Mouse (Mus musculus): ENCODE results near the gene Nt5e. TPM values are rescaled to one million over a fixed set of nuclear protein-coding genes. Genes with fewer than 3 reads are reported as not detected.

Gene Nt5e
- polyA plus RNA-seq, 1 experiment, result 3.8 TPM

DNA sequence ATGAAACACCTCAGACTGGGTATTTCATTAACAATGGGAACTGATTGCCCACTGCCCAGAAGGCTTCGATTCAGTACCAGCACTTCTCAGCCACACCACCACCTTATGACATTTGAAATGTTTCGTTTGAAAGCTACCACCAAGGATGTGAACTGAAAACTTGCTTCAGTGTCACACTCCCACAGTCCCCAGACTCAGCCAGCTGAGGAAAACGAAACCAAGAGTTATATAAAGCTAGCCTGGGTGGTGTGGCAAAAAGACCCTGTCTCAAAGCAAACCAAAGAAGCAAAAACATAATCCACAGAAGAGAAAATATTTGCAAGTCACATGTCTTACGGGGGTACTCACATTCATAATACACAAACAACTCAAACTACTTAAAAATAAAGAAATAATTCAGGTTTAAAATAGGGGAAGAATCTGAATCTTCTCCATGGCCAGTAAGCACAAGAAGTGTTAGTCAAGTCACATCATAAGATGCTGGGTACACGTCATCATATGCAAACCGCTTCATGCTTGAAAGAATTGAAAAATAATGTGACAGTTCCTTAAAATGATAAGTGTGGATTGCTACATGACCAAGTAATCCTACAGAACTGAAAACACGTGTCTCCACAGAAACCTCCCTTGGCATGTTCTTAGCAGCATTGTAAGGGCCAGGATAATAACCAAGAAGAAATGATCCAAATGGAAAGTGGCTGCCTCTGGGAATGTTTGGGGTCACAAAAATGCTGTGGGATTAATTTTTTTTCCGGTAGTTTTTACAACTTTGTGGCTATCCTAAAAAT, 28.9 kb upstream of the Nt5e start:
- Histone ChIP-seq H3K27ac (ENCODE audit: insufficient read depth, low read length) (no peak overlapping the region), H3K27me3 (ENCODE audit: control insufficient read depth, insufficient read depth, low read length) (no peaks in the 10 kb centered on the region), H3K4me1 (ENCODE audit: control insufficient read depth, insufficient read depth, low read length) (no peaks in the 10 kb centered on the region), H3K4me3 (replicated peaks; ENCODE audit: insufficient read depth, low read depth, low read length) (no peak overlapping the region)
- TF ChIP-seq CTCF (IDR thresholded peaks at IDR 0.05; ENCODE audit: borderline replicate concordance, insufficient read depth, low read depth, low read length), result no peak
- TF ChIP-seq POLR2A (IDR thresholded peaks at IDR 0.05; ENCODE audit: borderline replicate concordance, insufficient read depth, low read length), result no peak
- no peak for DNase-seq
- 90% methylated on average over 8 of the region's 8 CpGs for whole genome bisulfite sequencing

DNA sequence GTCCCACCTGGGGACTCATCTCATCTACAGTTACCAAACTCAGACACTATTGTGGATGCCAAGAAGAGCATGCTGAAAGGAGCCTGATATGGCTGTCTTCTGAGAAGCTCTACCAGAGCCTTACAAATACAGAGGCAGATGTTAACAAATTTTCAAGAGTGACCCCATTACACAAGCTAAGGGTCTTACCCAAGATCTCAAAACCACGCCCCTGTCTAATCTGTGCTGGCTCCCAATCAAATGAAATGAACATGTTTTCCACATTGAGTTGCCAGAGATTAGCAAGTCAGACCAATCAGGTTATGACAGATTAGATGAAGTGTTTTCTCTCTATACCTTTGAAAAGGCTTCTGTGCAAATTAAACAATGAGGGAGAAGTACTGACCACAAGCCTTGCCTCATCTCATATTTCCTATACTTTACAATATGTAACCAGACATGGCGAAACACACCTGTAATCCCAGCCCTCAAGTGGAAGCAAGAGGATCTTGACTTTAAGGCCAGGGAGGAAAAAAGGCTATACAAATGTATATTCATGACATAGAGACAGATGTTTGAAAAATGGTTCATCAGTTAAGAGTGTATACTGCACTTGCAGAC, 19.9 kb upstream of the Nt5e start:
- DNase-seq, result no peak
- H3K27me3 ChIP-seq (ENCODE audit: control insufficient read depth, insufficient read depth, low read length), result no peaks in the 10 kb centered on the region
- no peak overlapping the region for H3K4me3 ChIP-seq (replicated peaks; ENCODE audit: insufficient read depth, low read depth, low read length)
- no peak overlapping the region for H3K27ac ChIP-seq (ENCODE audit: insufficient read depth, low read length)
- H3K4me1 ChIP-seq (ENCODE audit: control insufficient read depth, insufficient read depth, low read length), result no peaks in the 10 kb centered on the region
- 93% methylated on average over 2 of the region's 2 CpGs for WGBS
- TF ChIP-seq POLR2A (IDR thresholded peaks at IDR 0.05; ENCODE audit: borderline replicate concordance, insufficient read depth, low read length), result no peak
- no peak for TF ChIP-seq CTCF (IDR thresholded peaks at IDR 0.05; ENCODE audit: borderline replicate concordance, insufficient read depth, low read depth, low read length)

DNA sequence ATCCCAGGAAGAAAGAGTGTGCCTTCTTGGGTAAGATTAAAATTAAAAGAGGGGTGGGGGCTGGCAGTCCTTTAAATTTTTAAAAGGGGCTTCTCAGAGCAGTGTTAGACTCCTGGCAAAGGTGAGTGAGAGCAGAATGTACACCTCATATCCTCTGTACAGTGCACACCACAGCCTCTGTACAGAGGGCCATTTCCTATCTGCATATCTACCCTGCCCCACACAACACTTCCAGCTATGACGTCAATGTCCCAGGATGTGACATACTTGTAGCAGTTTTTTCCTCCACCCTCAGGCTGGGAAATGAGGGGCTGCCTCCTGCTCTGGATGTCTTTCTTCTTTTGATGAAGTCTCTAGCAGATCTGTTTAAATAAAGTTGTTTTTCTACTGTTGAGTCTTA, 17.9 kb upstream of the Nt5e start:
- Histone ChIP-seq H3K4me1 (ENCODE audit: control insufficient read depth, insufficient read depth, low read length) (no peaks in the 10 kb centered on the region), H3K4me3 (replicated peaks; ENCODE audit: insufficient read depth, low read depth, low read length) (no peak overlapping the region), H3K27me3 (ENCODE audit: control insufficient read depth, insufficient read depth, low read length) (no peaks in the 10 kb centered on the region), H3K27ac (ENCODE audit: insufficient read depth, low read length) (no peak overlapping the region)
- 87% methylated on average over 1 of the region's 1 CpGs for WGBS
- TF ChIP-seq POLR2A (IDR thresholded peaks at IDR 0.05; ENCODE audit: borderline replicate concordance, insufficient read depth, low read length), result no peak
- no peak for TF ChIP-seq CTCF (IDR thresholded peaks at IDR 0.05; ENCODE audit: borderline replicate concordance, insufficient read depth, low read depth, low read length)
- DNase-seq, result no peak

DNA sequence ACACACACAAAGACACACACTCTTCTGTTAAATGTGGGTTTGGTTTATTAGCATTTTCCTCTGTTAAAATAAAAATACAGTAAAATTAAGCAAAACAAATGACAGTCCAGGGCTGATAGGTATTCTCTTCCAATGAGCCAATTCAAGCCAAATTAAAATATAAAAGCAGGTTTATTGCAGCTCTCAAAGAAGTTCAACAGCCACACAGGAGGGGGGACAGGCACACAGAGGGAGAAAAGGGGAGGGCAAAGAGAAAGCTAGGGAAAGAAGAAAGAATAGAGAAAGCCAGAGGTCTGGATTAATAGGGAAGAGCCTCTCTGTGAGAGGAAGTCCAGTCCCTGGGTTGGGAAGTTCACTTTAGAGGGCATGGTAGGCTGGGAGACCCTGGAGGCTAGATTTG, 7.8 kb upstream of the Nt5e start:
- Histone ChIP-seq H3K4me1 (ENCODE audit: control insufficient read depth, insufficient read depth, low read length) (no peaks in the 10 kb centered on the region), H3K27me3 (ENCODE audit: control insufficient read depth, insufficient read depth, low read length) (no peaks in the 10 kb centered on the region; the same call in 1 of the 2 replicates), H3K27ac (ENCODE audit: insufficient read depth, low read length) (no peak overlapping the region), H3K4me3 (replicated peaks; ENCODE audit: insufficient read depth, low read depth, low read length) (no peak overlapping the region)
- no peak for DNase-seq
- TF ChIP-seq CTCF (IDR thresholded peaks at IDR 0.05; ENCODE audit: borderline replicate concordance, insufficient read depth, low read depth, low read length) (no peak), POLR2A (IDR thresholded peaks at IDR 0.05; ENCODE audit: borderline replicate concordance, insufficient read depth, low read length) (no peak)

DNA sequence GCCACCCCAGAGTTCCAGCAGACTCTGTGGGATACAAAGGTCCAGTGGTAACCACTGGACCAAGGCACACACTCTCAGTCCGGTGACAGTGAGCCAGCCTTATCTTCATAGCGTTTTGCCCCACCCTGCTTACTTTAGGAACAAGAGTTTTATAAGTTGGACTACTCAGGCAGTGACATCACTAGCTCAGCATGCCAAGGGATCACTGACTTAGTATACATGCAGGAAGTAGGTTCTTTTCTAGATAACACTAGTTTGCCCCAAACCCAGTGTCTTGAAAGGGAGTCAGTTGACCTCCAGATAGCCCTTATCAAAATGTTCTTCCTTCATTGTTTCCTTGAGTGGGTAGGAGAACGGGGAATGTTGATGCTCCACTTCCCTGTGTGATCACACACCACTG, 2.4 kb upstream of the Nt5e start:
- H3K4me1 ChIP-seq (ENCODE audit: control insufficient read depth, insufficient read depth, low read length), result no peaks in the 10 kb centered on the region
- TF ChIP-seq CTCF (IDR thresholded peaks at IDR 0.05; ENCODE audit: borderline replicate concordance, insufficient read depth, low read depth, low read length), result no peak
- DNase-seq, result no peak
- no peaks in the 10 kb centered on the region; the same call in 1 of the 2 replicates for H3K27me3 ChIP-seq (ENCODE audit: control insufficient read depth, insufficient read depth, low read length)
- WGBS, result 94% methylated on average over 3 of the region's 3 CpGs
- no peak overlapping the region for H3K4me3 ChIP-seq (replicated peaks; ENCODE audit: insufficient read depth, low read depth, low read length)
- no peak overlapping the region for H3K27ac ChIP-seq (ENCODE audit: insufficient read depth, low read length)

DNA sequence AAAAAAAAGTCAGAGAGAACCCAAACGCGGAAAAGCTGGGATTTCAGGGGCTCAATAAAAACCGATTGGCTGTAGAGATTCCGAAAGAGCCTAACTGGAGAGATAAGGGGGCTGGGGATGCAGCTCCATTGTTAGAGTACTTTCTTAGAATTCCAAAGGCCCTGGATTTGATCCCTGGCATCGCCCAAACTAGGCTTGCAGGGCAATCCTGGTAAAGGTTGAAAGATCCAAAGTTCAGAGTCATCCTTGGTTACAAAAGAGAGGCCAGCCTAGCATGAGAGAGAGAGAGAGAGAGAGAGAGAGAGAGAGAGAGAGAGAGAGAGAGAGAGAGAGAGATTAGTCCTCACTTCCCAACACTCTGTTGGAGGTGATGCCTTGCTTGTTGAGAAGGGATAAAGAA, 1.7 kb downstream of the Nt5e start:
- no peaks in the 10 kb centered on the region for H3K27me3 ChIP-seq (ENCODE audit: control insufficient read depth, insufficient read depth, low read length)
- H3K4me1 ChIP-seq (ENCODE audit: control insufficient read depth, insufficient read depth, low read length), result no peaks in the 10 kb centered on the region
- H3K27ac ChIP-seq (ENCODE audit: insufficient read depth, low read length), result no peak overlapping the region
- no peak overlapping the region for H3K4me3 ChIP-seq (replicated peaks; ENCODE audit: insufficient read depth, low read depth, low read length)
- no peak for TF ChIP-seq POLR2A (IDR thresholded peaks at IDR 0.05; ENCODE audit: borderline replicate concordance, insufficient read depth, low read length)
- no peak for TF ChIP-seq CTCF (IDR thresholded peaks at IDR 0.05; ENCODE audit: borderline replicate concordance, insufficient read depth, low read depth, low read length)
- WGBS, result 79% methylated on average over 5 of the region's 5 CpGs
- no peak for DNase-seq

DNA sequence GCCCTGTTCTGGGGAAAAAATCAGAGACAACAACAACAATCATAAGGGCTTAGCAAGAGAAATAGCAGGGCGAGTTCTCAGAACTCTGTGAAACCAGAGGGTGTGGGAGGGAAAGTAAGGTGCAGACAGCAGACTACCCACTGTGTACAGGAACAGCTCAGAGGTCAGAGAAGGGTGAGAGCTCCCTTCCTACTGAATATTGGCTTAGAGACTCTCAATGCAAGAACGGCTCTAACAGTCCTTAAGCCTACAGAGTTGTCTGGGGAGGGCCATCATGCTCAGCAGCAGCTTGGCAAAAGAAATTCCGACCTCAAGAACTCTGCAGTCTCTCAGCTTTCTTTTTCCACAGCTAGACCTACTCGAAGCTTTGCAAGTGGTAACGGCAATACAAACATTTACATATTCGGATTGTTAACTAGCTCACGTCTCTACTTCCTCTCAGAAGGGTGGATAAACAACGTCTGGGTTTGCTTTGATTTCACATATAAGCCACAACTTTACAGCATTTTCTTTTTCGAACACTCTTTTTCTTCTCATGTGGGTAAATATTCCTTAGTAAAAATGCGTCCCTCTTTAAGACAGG, 2.3 kb downstream of the Nt5e start:
- Histone ChIP-seq H3K4me3 (replicated peaks; ENCODE audit: insufficient read depth, low read depth, low read length) (no peak overlapping the region), H3K27me3 (ENCODE audit: control insufficient read depth, insufficient read depth, low read length) (no peaks in the 10 kb centered on the region), H3K27ac (ENCODE audit: insufficient read depth, low read length) (no peak overlapping the region), H3K4me1 (ENCODE audit: control insufficient read depth, insufficient read depth, low read length) (no peaks in the 10 kb centered on the region)
- 88% methylated on average over 10 of the region's 10 CpGs for WGBS
- TF ChIP-seq POLR2A (IDR thresholded peaks at IDR 0.05; ENCODE audit: borderline replicate concordance, insufficient read depth, low read length) (no peak), CTCF (IDR thresholded peaks at IDR 0.05; ENCODE audit: borderline replicate concordance, insufficient read depth, low read depth, low read length) (no peak)
- no peak for DNase-seq

DNA sequence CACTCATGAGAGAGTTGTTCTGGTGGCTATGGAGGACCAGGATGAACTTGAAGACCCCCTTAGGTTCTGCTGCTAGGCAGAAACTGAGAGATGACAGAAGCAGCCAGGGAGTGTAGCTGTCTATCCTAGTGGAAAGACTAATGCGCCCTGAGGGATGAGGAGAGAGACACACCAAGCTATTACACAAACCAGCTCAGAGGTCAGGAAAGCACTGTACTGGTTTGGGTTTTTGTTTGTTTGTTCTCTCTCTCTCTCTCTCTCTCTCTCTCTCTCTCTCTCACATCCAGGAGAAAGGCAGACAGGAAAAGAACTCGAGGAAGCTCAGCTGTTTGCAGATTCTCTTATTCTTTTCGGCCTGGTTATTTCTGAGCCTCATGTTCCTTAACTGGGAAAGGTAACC, 3.3 kb downstream of the Nt5e start:
- TF ChIP-seq CTCF (IDR thresholded peaks at IDR 0.05; ENCODE audit: borderline replicate concordance, insufficient read depth, low read depth, low read length), result no peak
- TF ChIP-seq POLR2A (IDR thresholded peaks at IDR 0.05; ENCODE audit: borderline replicate concordance, insufficient read depth, low read length), result no peak
- Histone ChIP-seq H3K27me3 (ENCODE audit: control insufficient read depth, insufficient read depth, low read length) (no peaks in the 10 kb centered on the region), H3K27ac (ENCODE audit: insufficient read depth, low read length) (no peak overlapping the region), H3K4me1 (ENCODE audit: control insufficient read depth, insufficient read depth, low read length) (no peaks in the 10 kb centered on the region), H3K4me3 (replicated peaks; ENCODE audit: insufficient read depth, low read depth, low read length) (no peak overlapping the region)
- WGBS, result 94% methylated on average over 3 of the region's 3 CpGs
- DNase-seq, result no peak
